Mouse (Mus musculus): ENCODE measurements around the gene Siglecf. TPM values are rescaled to one million over a fixed set of nuclear protein-coding genes. Genes with fewer than 3 reads are reported as not detected.

Siglecf gene
- polyA plus RNA-seq, 1 experiment from 2014 or later, result 2.7 TPM

DNA sequence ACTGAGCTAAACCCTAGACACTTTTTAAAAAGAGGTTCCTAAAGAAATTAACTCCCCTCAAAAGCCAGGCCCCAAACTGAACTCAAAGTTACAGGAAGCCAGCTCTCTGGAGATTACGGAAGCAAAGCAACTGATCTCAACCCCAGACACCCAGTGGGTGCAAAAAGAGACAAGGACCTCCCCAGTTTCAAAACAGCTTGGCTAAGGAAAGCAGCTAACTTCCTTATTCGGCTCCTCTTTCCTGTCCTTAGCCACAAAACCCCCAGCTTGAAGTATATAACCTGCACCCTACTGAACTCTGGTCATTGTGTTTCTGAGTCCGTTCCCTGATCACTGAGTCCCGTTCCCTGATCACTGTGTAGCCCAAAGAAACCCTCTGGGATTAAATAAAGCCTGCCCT is 2.0 kb downstream of the Siglecf start:
- Histone ChIP-seq H3K27ac (ENCODE audit: low read depth, low read length) (peak overlapping the region; percentile 9; the same call in 1 of the 2 replicates), H3K9me3 (ENCODE audit: control insufficient read depth, low read length) (no peaks in the 10 kb centered on the region), H3K9ac (ENCODE audit: low read depth, low read length) (no peak overlapping the region), H3K27me3 (replicated peaks; ENCODE audit: control insufficient read depth, insufficient read depth, low read length) (no peaks in the 10 kb centered on the region), H3K4me2 (no peak overlapping the region), H3K4me3 (ENCODE audit: low read depth, low read length) (no peak overlapping the region), H3K36me3 (ENCODE audit: control insufficient read depth, insufficient read depth, low read length) (no peaks in the 10 kb centered on the region), H3K4me1 (replicated peaks; ENCODE audit: control insufficient read depth, insufficient read depth, low read length) (peaks cover 12% of the 10 kb centered on the region)
- no peak for ATAC-seq (replicated peaks; ENCODE audit: low FRiP score)
- WGBS, result 26% methylated on average over 4 of the region's 4 CpGs
- no peak for DNase-seq (ENCODE audit: low spot score)

DNA sequence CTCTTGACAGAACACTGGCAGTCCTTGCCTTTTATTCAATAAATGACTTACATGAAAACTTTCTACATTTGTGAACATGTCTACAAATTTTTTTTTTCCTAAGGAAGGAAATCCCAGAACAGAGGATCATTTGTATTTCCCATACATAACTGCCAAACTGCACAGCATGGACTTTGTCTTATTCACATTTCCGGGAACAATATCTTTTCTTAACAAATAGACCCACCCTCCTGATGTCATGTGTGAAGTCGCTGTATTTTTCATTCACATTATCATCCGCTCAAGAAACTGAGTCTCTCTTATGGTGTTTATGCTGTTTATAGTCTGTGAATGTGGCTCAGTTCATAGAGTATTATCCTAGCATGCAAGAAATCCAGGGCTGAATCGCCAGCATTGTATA is 2.6 kb downstream of the Siglecf start:
- peaks cover 12% of the 10 kb centered on the region for H3K4me1 ChIP-seq (replicated peaks; ENCODE audit: control insufficient read depth, insufficient read depth, low read length)
- WGBS, result 62% methylated on average over 4 of the region's 4 CpGs
- H3K27ac ChIP-seq (ENCODE audit: low read depth, low read length), result no peak overlapping the region; the same call in 1 of the 2 replicates
- H3K4me2 ChIP-seq, result no peak overlapping the region
- ATAC-seq (replicated peaks; ENCODE audit: low FRiP score) (no peak), DNase-seq (ENCODE audit: low spot score) (no peak)
- no peaks in the 10 kb centered on the region for H3K9me3 ChIP-seq (ENCODE audit: control insufficient read depth, low read length)
- H3K27me3 ChIP-seq (replicated peaks; ENCODE audit: control insufficient read depth, insufficient read depth, low read length), result no peaks in the 10 kb centered on the region
- H3K36me3 ChIP-seq (ENCODE audit: control insufficient read depth, insufficient read depth, low read length), result no peaks in the 10 kb centered on the region
- H3K9ac ChIP-seq (ENCODE audit: low read depth, low read length), result no peak overlapping the region
- no peak overlapping the region for H3K4me3 ChIP-seq (ENCODE audit: low read depth, low read length)

DNA sequence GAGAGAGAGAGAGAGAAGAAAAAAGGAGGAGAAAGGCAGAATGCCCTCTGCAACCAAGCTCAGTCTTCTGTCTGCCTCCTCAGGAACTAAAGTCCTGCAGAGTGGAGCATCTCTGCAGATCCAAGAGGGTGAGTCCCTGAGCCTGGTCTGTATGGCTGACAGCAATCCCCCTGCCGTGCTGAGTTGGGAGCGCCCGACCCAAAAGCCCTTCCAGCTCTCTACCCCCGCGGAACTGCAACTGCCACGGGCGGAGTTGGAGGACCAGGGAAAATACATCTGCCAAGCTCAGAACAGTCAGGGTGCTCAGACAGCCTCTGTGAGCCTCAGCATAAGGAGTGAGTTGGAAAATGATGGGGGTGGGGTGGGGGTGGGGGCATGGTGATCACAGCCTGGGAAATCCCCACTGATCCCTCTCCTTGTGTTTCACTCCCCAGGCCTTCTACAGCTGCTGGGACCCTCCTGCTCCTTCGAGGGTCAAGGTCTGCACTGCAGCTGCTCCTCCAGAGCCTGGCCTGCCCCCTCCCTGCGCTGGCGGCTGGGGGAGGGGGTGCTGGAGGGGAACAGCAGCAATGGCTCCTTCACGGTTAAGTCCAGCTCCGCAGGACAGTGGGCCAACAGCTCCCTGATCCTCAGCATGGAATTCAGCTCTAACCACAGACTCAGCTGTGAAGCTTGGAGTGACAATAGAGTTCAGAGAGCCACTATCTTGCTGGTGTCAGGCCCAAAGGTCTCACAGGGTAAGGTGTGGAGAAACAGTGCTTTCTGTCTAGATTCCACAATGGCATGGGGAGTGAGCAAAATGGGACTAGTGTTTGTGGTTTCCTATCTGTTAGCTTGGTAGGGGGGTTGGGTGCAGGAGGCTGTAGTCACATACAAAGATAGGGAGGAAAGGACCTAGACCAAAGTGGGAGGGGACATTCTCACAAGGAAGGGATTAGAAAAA is 4.0 kb downstream of the Siglecf start:
- Histone ChIP-seq H3K9ac (ENCODE audit: low read depth, low read length) (no peak overlapping the region), H3K4me2 (peak overlapping the region; percentile 44), H3K4me3 (ENCODE audit: low read depth, low read length) (no peak overlapping the region)

DNA sequence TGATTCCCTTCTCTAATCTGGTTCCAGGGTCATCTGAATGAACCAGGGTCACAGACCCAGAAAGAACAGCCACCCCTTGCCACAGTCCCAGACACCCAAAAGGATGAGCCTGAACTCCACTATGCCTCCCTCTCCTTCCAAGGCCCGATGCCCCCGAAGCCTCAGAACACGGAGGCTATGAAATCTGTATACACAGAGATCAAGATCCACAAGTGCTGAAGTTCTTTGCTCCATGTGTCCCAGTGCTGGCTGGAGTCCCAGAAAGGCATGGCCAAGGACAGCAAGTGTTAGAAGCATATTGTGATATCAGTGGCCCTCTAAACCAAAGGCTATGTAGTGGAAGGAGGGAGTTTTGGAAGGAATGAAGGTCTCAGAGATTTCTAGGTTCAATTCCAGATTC is 7.4 kb downstream of the Siglecf start:
- no peak for ATAC-seq (replicated peaks; ENCODE audit: low FRiP score)
- H3K4me2 ChIP-seq, result no peak overlapping the region
- peaks cover 10% of the 10 kb centered on the region for H3K4me1 ChIP-seq (replicated peaks; ENCODE audit: control insufficient read depth, insufficient read depth, low read length)
- 88% methylated on average over 3 of the region's 3 CpGs for WGBS
- H3K4me3 ChIP-seq (ENCODE audit: low read depth, low read length), result no peak overlapping the region
- H3K27me3 ChIP-seq (replicated peaks; ENCODE audit: control insufficient read depth, insufficient read depth, low read length), result no peaks in the 10 kb centered on the region
- no peak overlapping the region for H3K27ac ChIP-seq (ENCODE audit: low read depth, low read length)
- H3K36me3 ChIP-seq (ENCODE audit: control insufficient read depth, insufficient read depth, low read length), result no peaks in the 10 kb centered on the region
- no peaks in the 10 kb centered on the region for H3K9me3 ChIP-seq (ENCODE audit: control insufficient read depth, low read length)
- no peak for DNase-seq (ENCODE audit: low spot score)
- no peak overlapping the region for H3K9ac ChIP-seq (ENCODE audit: low read depth, low read length)

More for the DNA sequence above, 4.0 kb downstream of the Siglecf start:
- H3K27ac ChIP-seq (ENCODE audit: low read depth, low read length), result peak overlapping the region; percentile 25; the same call in 1 of the 2 replicates
- no peaks in the 10 kb centered on the region for H3K27me3 ChIP-seq (replicated peaks; ENCODE audit: control insufficient read depth, insufficient read depth, low read length)
- WGBS, result 8% methylated on average over 12 of the region's 12 CpGs
- ATAC-seq (replicated peaks; ENCODE audit: low FRiP score) (peak; percentile 29; the same call in 1 of the 2 replicates), DNase-seq (ENCODE audit: low spot score) (no peak)
- H3K36me3 ChIP-seq (ENCODE audit: control insufficient read depth, insufficient read depth, low read length), result no peaks in the 10 kb centered on the region
- peaks cover 12% of the 10 kb centered on the region for H3K4me1 ChIP-seq (replicated peaks; ENCODE audit: control insufficient read depth, insufficient read depth, low read length)
- H3K9me3 ChIP-seq (ENCODE audit: control insufficient read depth, low read length), result no peaks in the 10 kb centered on the region

DNA sequence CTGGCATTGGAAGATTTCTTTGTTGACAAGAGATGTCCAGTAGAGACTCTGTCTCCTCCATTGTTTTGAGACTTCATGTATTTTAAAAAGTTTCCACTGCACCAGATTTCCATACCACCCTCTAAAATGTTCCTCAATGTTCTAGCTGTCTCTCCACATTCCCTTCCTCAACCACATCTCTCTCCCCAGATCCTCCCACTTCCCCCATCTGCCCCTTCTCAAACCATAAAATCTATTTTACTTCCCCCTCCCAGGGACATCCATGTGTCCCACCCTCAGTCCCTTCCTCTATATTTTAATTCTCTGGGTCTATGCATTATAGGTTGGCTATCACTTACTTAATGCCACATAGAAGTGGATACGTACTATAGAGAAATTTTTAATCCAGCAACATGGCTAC is 10.3 kb downstream of the Siglecf start:
- no peaks in the 10 kb centered on the region for H3K9me3 ChIP-seq (ENCODE audit: control insufficient read depth, low read length)
- no peak overlapping the region for H3K9ac ChIP-seq (ENCODE audit: low read depth, low read length)
- H3K4me1 ChIP-seq (replicated peaks; ENCODE audit: control insufficient read depth, insufficient read depth, low read length), result no peaks in the 10 kb centered on the region
- no peak overlapping the region for H3K4me3 ChIP-seq (ENCODE audit: low read depth, low read length)
- ATAC-seq (replicated peaks; ENCODE audit: low FRiP score), result no peak
- H3K27ac ChIP-seq (ENCODE audit: low read depth, low read length), result no peak overlapping the region
- H3K27me3 ChIP-seq (replicated peaks; ENCODE audit: control insufficient read depth, insufficient read depth, low read length), result no peaks in the 10 kb centered on the region
- H3K36me3 ChIP-seq (ENCODE audit: control insufficient read depth, insufficient read depth, low read length), result no peaks in the 10 kb centered on the region
- 90% methylated on average over 1 of the region's 1 CpGs for WGBS
- H3K4me2 ChIP-seq, result no peak overlapping the region
- DNase-seq (ENCODE audit: low spot score), result no peak

DNA sequence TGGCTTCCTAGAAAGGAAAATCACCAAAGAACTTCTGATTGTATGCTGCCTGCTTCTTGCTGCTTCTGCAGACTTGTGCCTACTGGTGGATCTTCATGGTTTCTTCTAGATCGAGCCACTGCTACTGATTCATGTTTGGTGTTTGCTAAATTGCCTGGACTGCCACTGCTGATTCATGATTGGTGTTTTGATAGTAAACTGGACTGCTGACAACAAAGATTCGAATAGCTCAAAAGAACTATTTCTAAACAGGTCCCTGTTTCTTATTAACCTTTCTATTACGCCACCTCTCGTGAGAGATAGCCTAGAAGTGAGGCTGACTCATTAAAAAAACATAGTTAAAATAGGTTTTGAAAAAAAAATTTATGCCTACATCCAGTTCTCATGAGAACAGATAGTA is 10.9 kb downstream of the Siglecf start:
- Histone ChIP-seq H3K27me3 (replicated peaks; ENCODE audit: control insufficient read depth, insufficient read depth, low read length) (no peaks in the 10 kb centered on the region), H3K4me2 (no peak overlapping the region), H3K4me1 (replicated peaks; ENCODE audit: control insufficient read depth, insufficient read depth, low read length) (no peaks in the 10 kb centered on the region), H3K9me3 (ENCODE audit: control insufficient read depth, low read length) (no peaks in the 10 kb centered on the region), H3K9ac (ENCODE audit: low read depth, low read length) (no peak overlapping the region), H3K4me3 (ENCODE audit: low read depth, low read length) (no peak overlapping the region), H3K36me3 (ENCODE audit: control insufficient read depth, insufficient read depth, low read length) (no peaks in the 10 kb centered on the region), H3K27ac (ENCODE audit: low read depth, low read length) (no peak overlapping the region)
- ATAC-seq (replicated peaks; ENCODE audit: low FRiP score), result no peak
- WGBS, result 67% methylated on average over 4 of the region's 4 CpGs
- DNase-seq (ENCODE audit: low spot score), result no peak

DNA sequence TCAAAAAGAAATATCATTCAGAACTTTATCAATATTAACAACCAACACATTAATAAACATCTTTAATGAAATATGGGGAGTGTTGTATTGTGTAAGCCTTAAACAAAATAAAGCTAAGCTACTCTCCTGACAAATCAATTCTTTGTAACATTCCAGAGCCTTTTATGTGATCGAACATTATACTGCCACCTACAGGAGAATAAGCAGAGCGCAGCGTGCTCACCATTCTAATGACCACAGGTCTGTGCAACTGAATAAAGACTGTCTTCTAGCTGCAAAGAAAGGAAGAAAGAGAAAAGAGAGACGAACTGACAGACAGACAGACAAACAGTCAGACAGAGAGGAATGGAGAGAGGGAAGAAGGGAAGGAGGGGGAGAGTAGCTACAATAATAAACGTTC is 27.1 kb downstream of the Siglecf start:
- Histone ChIP-seq H3K36me3 (ENCODE audit: control insufficient read depth, insufficient read depth, low read length) (no peaks in the 10 kb centered on the region), H3K9ac (ENCODE audit: low read depth, low read length) (no peak overlapping the region), H3K9me3 (ENCODE audit: control insufficient read depth, low read length) (no peaks in the 10 kb centered on the region), H3K4me2 (no peak overlapping the region), H3K4me1 (replicated peaks; ENCODE audit: control insufficient read depth, insufficient read depth, low read length) (no peaks in the 10 kb centered on the region), H3K27me3 (replicated peaks; ENCODE audit: control insufficient read depth, insufficient read depth, low read length) (no peaks in the 10 kb centered on the region), H3K4me3 (ENCODE audit: low read depth, low read length) (no peak overlapping the region), H3K27ac (ENCODE audit: low read depth, low read length) (no peak overlapping the region)
- no peak for ATAC-seq (replicated peaks; ENCODE audit: low FRiP score)
- 17% methylated on average over 5 of the region's 5 CpGs for WGBS
- DNase-seq (ENCODE audit: low spot score), result no peak

DNA sequence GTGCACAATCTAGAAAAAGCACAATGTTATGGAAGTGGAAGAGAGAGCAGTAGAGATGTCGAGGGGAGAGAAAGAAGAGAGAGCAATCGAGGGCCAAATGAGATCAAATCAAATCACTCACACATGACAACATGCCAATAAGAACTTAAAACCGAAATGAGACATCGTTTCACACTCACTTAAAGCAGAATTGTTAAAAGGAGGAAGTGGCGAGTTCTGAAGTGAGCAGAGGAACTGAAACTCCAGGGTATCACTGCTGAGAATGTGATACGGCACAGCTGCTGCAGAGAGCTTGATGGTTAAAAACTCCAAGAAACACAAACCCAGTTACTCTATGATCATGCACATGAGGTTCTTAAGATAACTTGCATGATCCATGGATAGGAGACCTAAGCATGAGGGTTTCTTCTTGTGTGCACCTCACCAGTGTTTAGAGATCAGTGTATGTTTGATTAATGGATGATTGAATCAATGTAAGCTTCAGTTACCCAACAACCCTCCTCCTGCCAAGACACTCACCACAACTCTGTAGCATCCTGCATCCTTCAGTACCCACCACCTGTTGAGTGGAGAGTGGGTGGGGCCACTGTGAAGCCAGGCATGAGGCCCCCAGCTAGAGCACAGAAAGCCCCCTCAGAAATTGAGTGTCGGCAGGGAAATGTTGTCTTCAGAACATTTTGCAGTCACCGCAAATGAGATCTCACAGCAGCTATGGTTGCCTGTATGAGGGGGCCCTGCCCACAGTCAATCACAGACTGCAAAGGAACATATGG is 41.4 kb downstream of the Siglecf start:
- H3K27me3 ChIP-seq (replicated peaks; ENCODE audit: control insufficient read depth, insufficient read depth, low read length), result no peaks in the 10 kb centered on the region
- ATAC-seq (replicated peaks; ENCODE audit: low FRiP score), result no peak
- H3K9ac ChIP-seq (ENCODE audit: low read depth, low read length), result no peak overlapping the region
- no peak for DNase-seq (ENCODE audit: low spot score)
- no peaks in the 10 kb centered on the region for H3K36me3 ChIP-seq (ENCODE audit: control insufficient read depth, insufficient read depth, low read length)
- H3K4me1 ChIP-seq (replicated peaks; ENCODE audit: control insufficient read depth, insufficient read depth, low read length), result no peaks in the 10 kb centered on the region
- 56% methylated on average over 8 of the region's 8 CpGs for WGBS
- no peaks in the 10 kb centered on the region for H3K9me3 ChIP-seq (ENCODE audit: control insufficient read depth, low read length)
- no peak overlapping the region for H3K4me2 ChIP-seq
- no peak overlapping the region for H3K27ac ChIP-seq (ENCODE audit: low read depth, low read length)
- H3K4me3 ChIP-seq (ENCODE audit: low read depth, low read length), result no peak overlapping the region

All from liver, embryonic 11.5 days (tissue).